Mouse (Mus musculus): Measurements from ENCODE around the gene Eif3i. TPM values are rescaled to one million over a fixed set of nuclear protein-coding genes. Genes with fewer than 3 reads are reported as not detected.
A peak's percentile ranks its signal among the peaks of the same experiment; 100 is the strongest.

Eif3i gene
- total and polyA plus RNA-seq, 2 experiments = 170 to 186 TPM

DNA sequence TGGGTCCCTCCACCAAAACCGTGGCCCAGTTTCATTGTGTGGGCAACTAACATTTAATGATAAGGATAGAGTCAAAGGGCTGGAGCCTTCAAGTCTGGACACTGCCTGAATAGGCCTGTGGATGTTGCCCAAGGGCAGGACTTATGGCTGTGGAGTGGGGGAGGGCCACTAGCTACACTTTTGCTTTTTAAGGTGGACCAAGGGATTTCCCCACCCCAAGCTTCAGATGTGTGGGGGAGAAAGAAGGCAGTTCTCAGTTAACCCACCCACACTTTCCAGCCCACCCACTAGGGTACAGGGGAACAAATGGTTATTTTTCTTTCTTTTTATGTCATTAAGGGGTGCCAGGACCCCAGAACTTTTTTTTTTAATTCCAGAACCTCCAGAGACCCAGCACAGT lies 16.1 kb downstream of the Eif3i start:
- no peak overlapping the region for H3K9ac ChIP-seq (ENCODE audit: low read depth, low read length)
- no peaks in the 10 kb centered on the region for H3K36me3 ChIP-seq (ENCODE audit: control insufficient read depth, insufficient read depth, low read length)
- WGBS = 57% methylated on average over 1 of the region's 1 CpGs
- no peaks in the 10 kb centered on the region for H3K79me2 ChIP-seq (ENCODE audit: control insufficient read depth, insufficient read depth, low read length)
- no peak overlapping the region for H3K4me3 ChIP-seq (ENCODE audit: insufficient read depth, low read depth, low read length)
- no peaks in the 10 kb centered on the region for H3K27me3 ChIP-seq (ENCODE audit: control insufficient read depth, insufficient read depth, low read length)
- H3K27ac ChIP-seq (replicated peaks; ENCODE audit: insufficient read depth, low read depth, low read length) = no peak overlapping the region
- DNase-seq (ENCODE audit: extremely low read depth, low read depth, low spot score) = no peak
- H3K4me1 ChIP-seq (ENCODE audit: control insufficient read depth, insufficient read depth, low read length) = no peaks in the 10 kb centered on the region
- no peak for TF ChIP-seq POLR2A (IDR thresholded peaks at IDR 0.05; ENCODE audit: extremely low read depth, insufficient read depth, low read length)
- no peak for TF ChIP-seq CTCF (IDR thresholded peaks at IDR 0.05; ENCODE audit: low read depth, low read length)

GRCm38 (mm10) chr4:129582251-129582650 lies 18.2 kb downstream of the Eif3i start:
- Histone ChIP-seq H3K4me1 (ENCODE audit: control insufficient read depth, insufficient read depth, low read length) (no peaks in the 10 kb centered on the region), H3K27ac (replicated peaks; ENCODE audit: insufficient read depth, low read depth, low read length) (no peak overlapping the region), H3K27me3 (ENCODE audit: control insufficient read depth, insufficient read depth, low read length) (no peaks in the 10 kb centered on the region), H3K4me3 (ENCODE audit: insufficient read depth, low read depth, low read length) (no peak overlapping the region), H3K9ac (ENCODE audit: low read depth, low read length) (no peak overlapping the region), H3K79me2 (ENCODE audit: control insufficient read depth, insufficient read depth, low read length) (no peaks in the 10 kb centered on the region), H3K36me3 (ENCODE audit: control insufficient read depth, insufficient read depth, low read length) (no peaks in the 10 kb centered on the region)
- 86% methylated on average over 1 of the region's 1 CpGs for WGBS
- TF ChIP-seq POLR2A (IDR thresholded peaks at IDR 0.05; ENCODE audit: extremely low read depth, insufficient read depth, low read length) = no peak
- no peak for TF ChIP-seq CTCF (IDR thresholded peaks at IDR 0.05; ENCODE audit: low read depth, low read length)
- no peak for DNase-seq (ENCODE audit: extremely low read depth, low read depth, low spot score)

GRCm38 (mm10) chr4:129580347-129580746 lies 20.1 kb downstream of the Eif3i start:
- Histone ChIP-seq H3K27ac (replicated peaks; ENCODE audit: insufficient read depth, low read depth, low read length) (peak overlapping the region; percentile 31; the same call in 1 of the 2 replicates), H3K4me1 (ENCODE audit: control insufficient read depth, insufficient read depth, low read length) (no peaks in the 10 kb centered on the region), H3K9ac (ENCODE audit: low read depth, low read length) (no peak overlapping the region), H3K4me3 (ENCODE audit: insufficient read depth, low read depth, low read length) (no peak overlapping the region), H3K27me3 (ENCODE audit: control insufficient read depth, insufficient read depth, low read length) (no peaks in the 10 kb centered on the region), H3K79me2 (ENCODE audit: control insufficient read depth, insufficient read depth, low read length) (no peaks in the 10 kb centered on the region), H3K36me3 (ENCODE audit: control insufficient read depth, insufficient read depth, low read length) (no peaks in the 10 kb centered on the region)
- TF ChIP-seq CTCF (IDR thresholded peaks at IDR 0.05; ENCODE audit: low read depth, low read length) (no peak), POLR2A (IDR thresholded peaks at IDR 0.05; ENCODE audit: extremely low read depth, insufficient read depth, low read length) (no peak)
- WGBS = 64% methylated on average over 7 of the region's 7 CpGs
- DNase-seq (ENCODE audit: extremely low read depth, low read depth, low spot score) = no peak

GRCm38 (mm10) chr4:129578466-129578865 lies 22.0 kb downstream of the Eif3i start, which contains the start of gene Fam167b:
TSS of gene Fam167b (minus strand) at chr4:129578549.
- Histone ChIP-seq H3K4me3 (ENCODE audit: insufficient read depth, low read depth, low read length) (peak within 1 kb of the TSS; percentile 63), H3K27me3 (ENCODE audit: control insufficient read depth, insufficient read depth, low read length) (no peaks in the 10 kb centered on the region), H3K27ac (replicated peaks; ENCODE audit: insufficient read depth, low read depth, low read length) (peak within 1 kb of the TSS; percentile 56), H3K79me2 (ENCODE audit: control insufficient read depth, insufficient read depth, low read length) (no peaks in the 10 kb centered on the region), H3K36me3 (ENCODE audit: control insufficient read depth, insufficient read depth, low read length) (no peaks in the 10 kb centered on the region), H3K9ac (ENCODE audit: low read depth, low read length) (peak within 1 kb of the TSS; percentile 62), H3K4me1 (ENCODE audit: control insufficient read depth, insufficient read depth, low read length) (no peaks in the 10 kb centered on the region)
- 76% methylated on average over 5 of the region's 5 CpGs for WGBS
- no peak for TF ChIP-seq CTCF (IDR thresholded peaks at IDR 0.05; ENCODE audit: low read depth, low read length)
- no peak for TF ChIP-seq POLR2A (IDR thresholded peaks at IDR 0.05; ENCODE audit: extremely low read depth, insufficient read depth, low read length)
- DNase-seq (ENCODE audit: extremely low read depth, low read depth, low spot score) = peak; percentile 29

DNA sequence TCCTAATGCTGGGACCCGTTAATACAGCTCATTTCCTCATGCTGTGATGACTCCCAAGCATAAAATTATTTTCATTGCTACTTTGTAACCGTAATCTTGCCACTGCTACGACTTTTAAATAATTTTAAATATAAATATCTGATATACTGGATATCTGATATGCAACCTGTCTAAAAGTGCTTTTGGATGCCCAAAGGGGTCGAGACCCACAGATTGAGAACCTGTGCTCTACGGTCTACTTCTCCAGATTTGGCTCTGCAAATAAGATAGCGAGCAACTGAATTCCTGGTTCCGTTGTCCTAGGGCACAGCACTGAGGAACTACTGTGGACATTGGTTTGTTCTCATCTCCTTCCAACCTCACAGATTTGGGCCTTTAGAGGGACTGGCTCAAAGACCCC lies 22.8 kb downstream of the Eif3i start:
- Histone ChIP-seq H3K4me3 (ENCODE audit: insufficient read depth, low read depth, low read length) (peak overlapping the region; percentile 63), H3K79me2 (ENCODE audit: control insufficient read depth, insufficient read depth, low read length) (no peaks in the 10 kb centered on the region), H3K4me1 (ENCODE audit: control insufficient read depth, insufficient read depth, low read length) (0 out of 2 replicates have a peak, but pooled peaks cover 3% of the 10 kb centered on the region), H3K27ac (replicated peaks; ENCODE audit: insufficient read depth, low read depth, low read length) (peak overlapping the region; percentile 56), H3K27me3 (ENCODE audit: control insufficient read depth, insufficient read depth, low read length) (no peaks in the 10 kb centered on the region), H3K36me3 (ENCODE audit: control insufficient read depth, insufficient read depth, low read length) (no peaks in the 10 kb centered on the region), H3K9ac (ENCODE audit: low read depth, low read length) (peak overlapping the region; percentile 62)
- TF ChIP-seq POLR2A (IDR thresholded peaks at IDR 0.05; ENCODE audit: extremely low read depth, insufficient read depth, low read length) (no peak), CTCF (IDR thresholded peaks at IDR 0.05; ENCODE audit: low read depth, low read length) (no peak)
- DNase-seq (ENCODE audit: extremely low read depth, low read depth, low spot score) = no peak
- 70% methylated on average over 7 of the region's 7 CpGs for WGBS

- Histone ChIP-seq H3K27ac (replicated peaks; ENCODE audit: insufficient read depth, low read depth, low read length) (0 out of 2 replicates have a peak overlapping the region, but pooled peaks have one; percentile 21), H3K27me3 (ENCODE audit: control insufficient read depth, insufficient read depth, low read length) (no peaks in the 10 kb centered on the region), H3K4me1 (ENCODE audit: control insufficient read depth, insufficient read depth, low read length) (0 out of 2 replicates have a peak, but pooled peaks cover 3% of the 10 kb centered on the region), H3K36me3 (ENCODE audit: control insufficient read depth, insufficient read depth, low read length) (no peaks in the 10 kb centered on the region), H3K4me3 (ENCODE audit: insufficient read depth, low read depth, low read length) (peak overlapping the region; percentile 63), H3K9ac (ENCODE audit: low read depth, low read length) (peak overlapping the region; percentile 62), H3K79me2 (ENCODE audit: control insufficient read depth, insufficient read depth, low read length) (no peaks in the 10 kb centered on the region)
- WGBS = 33% methylated on average over 21 of the region's 21 CpGs
- TF ChIP-seq POLR2A (IDR thresholded peaks at IDR 0.05; ENCODE audit: extremely low read depth, insufficient read depth, low read length) (no peak), CTCF (IDR thresholded peaks at IDR 0.05; ENCODE audit: low read depth, low read length) (peak; percentile 85)
- peak; percentile 29 for DNase-seq (ENCODE audit: extremely low read depth, low read depth, low spot score)
These were observed 23.5 kb downstream of the Eif3i start for GRCm38 (mm10) chr4:129576863-129577491.
